In the genomic region with DNA sequence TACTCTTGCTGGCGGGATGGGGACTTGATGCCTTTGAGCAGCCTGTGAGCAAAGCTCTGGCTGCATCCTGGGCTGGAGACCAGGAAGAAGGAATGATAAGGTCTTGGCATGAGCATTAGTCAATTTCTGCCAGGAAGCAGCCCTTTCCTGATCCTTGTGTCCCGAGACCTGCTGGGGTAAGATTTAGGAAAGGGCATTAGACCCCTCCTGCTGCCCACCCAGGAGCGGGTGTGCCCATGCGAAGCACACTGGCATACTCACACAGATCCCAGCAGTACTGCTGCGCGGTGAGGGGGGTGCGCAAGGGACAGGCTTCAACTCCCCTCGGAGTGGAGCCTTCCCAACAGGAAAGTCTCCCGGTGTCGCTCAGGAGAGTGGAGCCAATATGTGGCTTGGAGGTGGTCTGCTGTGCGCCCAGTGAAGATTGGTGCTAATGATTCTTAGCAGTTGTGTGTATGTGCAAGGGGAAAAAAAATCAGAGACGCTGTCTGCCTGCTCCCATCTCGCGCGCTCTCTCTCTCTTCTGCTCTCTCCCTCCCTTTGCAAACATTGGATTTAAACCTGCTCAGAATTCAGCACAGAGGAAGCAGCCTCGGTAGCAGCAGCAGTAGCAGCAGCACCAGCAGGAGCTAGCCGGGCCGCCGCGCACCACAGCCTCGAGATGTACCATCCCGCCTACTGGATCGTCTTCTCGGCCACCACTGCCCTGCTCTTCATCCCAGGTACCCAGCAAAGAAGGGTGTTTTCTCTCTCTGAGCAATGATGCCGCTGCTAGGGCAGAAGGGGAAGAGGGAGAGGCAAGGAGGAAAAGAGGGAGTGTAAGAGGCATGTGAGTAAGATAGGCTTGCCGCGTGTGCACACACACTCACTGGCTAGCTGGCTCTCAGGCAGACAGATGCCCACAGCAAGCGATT, we compare ENCODE assay signal across 9 mouse cellular contexts. TPM values are rescaled to one million over a fixed set of nuclear protein-coding genes. Genes with fewer than 3 reads are reported as not detected.
DNase-seq lines count a peak whose midpoint lies in the region; ATAC-seq and TF ChIP-seq lines count a peak whose summit lies in the region.
"Had no signal": no experiment of that assay in that cellular context is flagged by ENCODE, and none has a peak within 500 bp of the region (broad histone marks: within the 10 kb centered on the region; RNA-seq: fewer than 3 reads in every experiment).

A gene (plus strand): TSS at position 51 of the 914 bp plus-strand sequence.

- peaks cover 5% of the 10 kb centered on the region; the same call in 1 of the 2 replicates for H3K4me1 ChIP-seq in forebrain, embryonic 16.5 days (replicated peaks; ENCODE audit: control insufficient read depth, insufficient read depth, low read length)
- H3K4me1 ChIP-seq in neural tube, embryonic 12.5 days = 0 out of 2 replicates have a peak, but pooled peaks cover 7% of the 10 kb centered on the region

- H3K9me3 ChIP-seq in forebrain, embryonic 16.5 days (ENCODE audit: control insufficient read depth, low read length) = no peaks in the 10 kb centered on the region
- H3K9me3 ChIP-seq in neural tube, embryonic 12.5 days = no peaks in the 10 kb centered on the region

- WGBS in forebrain, embryonic 16.5 days = under 1% methylated on average over 28 of the region's 28 CpGs
- WGBS in neural tube, embryonic 12.5 days = 2% methylated on average over 28 of the region's 28 CpGs

- peak; percentile 95 for ATAC-seq in forebrain, embryonic 16.5 days
- peak; percentile 61 for ATAC-seq in neural tube, embryonic 12.5 days (ENCODE audit: low FRiP score, low read depth)

- 0 out of 2 replicates have a peak, but pooled peaks cover 4% of the 10 kb centered on the region for H3K27me3 ChIP-seq in forebrain, embryonic 16.5 days (replicated peaks; ENCODE audit: control insufficient read depth, insufficient read depth, low read length)
- peaks cover 22% of the 10 kb centered on the region for H3K27me3 ChIP-seq in neural tube, embryonic 12.5 days (replicated peaks)

- no peak for TF ChIP-seq POLR2A in brain, embryonic 14.5 days (IDR thresholded peaks at IDR 0.05; ENCODE audit: borderline replicate concordance, extremely low read depth, insufficient read depth, insufficient read length, poor library complexity, severe bottlenecking)

- H3K9ac ChIP-seq in forebrain, embryonic 16.5 days (replicated peaks; ENCODE audit: low read depth, low read length) = peak within 1 kb of the TSS; percentile 76
- peak within 1 kb of the TSS; percentile 42; the same call in 1 of the 2 replicates for H3K9ac ChIP-seq in neural tube, embryonic 12.5 days

- H3K4me3 ChIP-seq in forebrain, embryonic 16.5 days (replicated peaks; ENCODE audit: low read length) = peak within 1 kb of the TSS; percentile 61
- H3K4me3 ChIP-seq in neural tube, embryonic 12.5 days = peak within 1 kb of the TSS; percentile 41

- no peak for TF ChIP-seq CTCF in brain, embryonic 14.5 days (IDR thresholded peaks at IDR 0.05; ENCODE audit: borderline replicate concordance, extremely low read depth, insufficient read depth, insufficient read length)

- DNase-seq in heart, adult 11 months = peak; percentile 87
- DNase-seq in heart, adult 9 months (ENCODE audit: low spot score in 2 of 2) = no peak
- DNase-seq in brain, embryonic 14.5 days (ENCODE audit: low read depth) = peak; percentile 90
- DNase-seq in layer of hippocampus, postnatal 36 days = peak; percentile 70 to 71
- no peak for DNase-seq in urinary bladder, adult 2 months (ENCODE audit: low spot score)
- no peak for DNase-seq in adrenal gland, postnatal 25 days

- no peaks in the 10 kb centered on the region for H3K36me3 ChIP-seq in forebrain, embryonic 16.5 days (ENCODE audit: control insufficient read depth, insufficient read depth)
- H3K36me3 ChIP-seq in neural tube, embryonic 12.5 days = no peaks in the 10 kb centered on the region

- H3K27ac ChIP-seq in forebrain, embryonic 16.5 days (ENCODE audit: low read length) = peak within 1 kb of the TSS; percentile 87
- no peak within 1 kb of the TSS for H3K27ac ChIP-seq in neural tube, embryonic 12.5 days

- H3K4me2 ChIP-seq in forebrain, embryonic 16.5 days (ENCODE audit: low read length) = peak within 1 kb of the TSS; percentile 67
- peak within 1 kb of the TSS; percentile 75 for H3K4me2 ChIP-seq in neural tube, embryonic 12.5 days (replicated peaks)

RNA-seq across cellular contexts. Expression of the gene that starts here (rescaled TPM):
- 13.0 and 22.0 TPM in 2 replicates for polyA plus RNA-seq in brain, embryonic 14.5 days (2012; rRNA removed)
- 66.7 and 88.6 TPM in 2 replicates for polyA plus RNA-seq in forebrain, embryonic 16.5 days (2015; fragmentation: Nextera tagmentation; extraction: Ambion mirVana)
- 100 to 1,000 TPM; 263 to 264 TPM for total RNA-seq in layer of hippocampus, postnatal 36 days (2021)
- polyA plus RNA-seq in neural tube, embryonic 12.5 days (2016; fragmentation: Nextera tagmentation; extraction: Ambion mirVana) = 7.4 and 10.1 TPM in 2 replicates
- 1.4 and 2.3 TPM in 2 replicates for polyA plus RNA-seq in urinary bladder, adult 2 months (2012; rRNA removed)
- total RNA-seq in adrenal gland, postnatal 25 days (2021) = 0.90 and 1.1 TPM in 2 replicates
- total RNA-seq: hematopoietic stem cell, adult 5-6 weeks had no signal

Comparison
In these comparisons a context has a peak if more than half of its experiments do, and no peak if none do; other contexts are left out.
1. RNA of the gene that starts here (total RNA-seq): 263 to 264 TPM in layer of hippocampus, postnatal 36 days; 0.90 to 1.1 TPM in adrenal gland, postnatal 25 days; every median in the first group is over 100 times any median in the second.
2. DNase-seq: peak in heart, adult 11 months (single experiment), brain, embryonic 14.5 days (single experiment) and layer of hippocampus, postnatal 36 days (2 of 2); none in heart, adult 9 months (0 of 2), urinary bladder, adult 2 months (single experiment) and adrenal gland, postnatal 25 days (single experiment).